Mouse (Mus musculus) intestine, embryonic 16.5 days (tissue): ENCODE results near the gene Fbxl8. TPM values are rescaled to one million over a fixed set of nuclear protein-coding genes. Genes with fewer than 3 reads are reported as not detected.

Source experiments
- ATAC-seq: fragments of 200-750 bp; cut with Nextera tagmentation; 2 replicates; pipeline ENCODE4 v1.8.0; 2017; ENCODE audit warnings: moderate TSS enrichment, moderate library complexity
- H3K27ac ChIP-seq: fragments of 300-500 bp; sonication (generic); 2 replicates; pipeline ENCODE4 v1.5.1; 2014; ENCODE audit warnings: mild to moderate bottlenecking, low read length
- H3K27me3 ChIP-seq: fragments of 300-500 bp; sonication (generic); replicated peaks from 2 replicates; pipeline ENCODE4 v1.6.1; 2014; ENCODE audit warnings: low read length, control low read depth, mixed read lengths; ENCODE audit not compliant: control insufficient read depth, insufficient read depth
- H3K36me3 ChIP-seq: fragments of 300-500 bp; sonication (generic); 2 replicates; pipeline ENCODE4 v1.6.1; 2014; ENCODE audit warnings: low read length, control low read depth; ENCODE audit not compliant: control insufficient read depth, insufficient read depth
- H3K4me1 ChIP-seq: fragments of 300-500 bp; sonication (generic); 2 replicates; pipeline ENCODE4 v1.6.1; 2014; ENCODE audit warnings: low read length, control low read depth, mixed read lengths; ENCODE audit not compliant: control insufficient read depth, insufficient read depth
- H3K4me2 ChIP-seq: fragments of 300-500 bp; sonication (generic); 2 replicates; pipeline ENCODE4 v1.6.1; 2014; ENCODE audit warnings: low read depth, low read length, control low read depth
- H3K4me3 ChIP-seq: fragments of 300-500 bp; sonication (generic); 2 replicates; pipeline ENCODE4 v1.5.1; 2014; ENCODE audit warnings: mild to moderate bottlenecking, low read length
- H3K9ac ChIP-seq: fragments of 300-500 bp; sonication (generic); 2 replicates; pipeline ENCODE4 v1.6.1; 2014; ENCODE audit warnings: low read depth, low read length
- H3K9me3 ChIP-seq: fragments of 300-500 bp; sonication (generic); 2 replicates; pipeline ENCODE4 v1.6.1; 2016; ENCODE audit warnings: low read length, control low read depth; ENCODE audit not compliant: control insufficient read depth
- WGBS: fragments of 180-500 bp; shearing (Covaris S2); extraction: QIAGEN DNeasy Blood & Tissue Kit; methylation state at CpG from one replicate; pipeline ENCODE4 v1.1.7; 2014; 5-methylcytosine and 5-hydroxymethylcytosine counted together
- microRNA counts: library from miRNA; unstranded; fragments of <30 nt; microRNA quantifications from one replicate; lab custom pipeline; 2016
- microRNA-seq: library from miRNA; unstranded; fragments of <30 nt; microRNA quantifications from one replicate; pipeline ENCODE4, GENCODE M21; 2016
- polyA plus RNA-seq: library from polyadenylated mRNA; unstranded; fragments of >200 nt; fragmentation: Nextera tagmentation; extraction: Ambion mirVana; gene quantifications from 2 replicates; pipeline ENCODE4 v1.2.1, GENCODE M21; 2015

Gene Fbxl8
- polyA plus RNA-seq, 1 experiment from 2014 or later = 6.0 TPM

DNA sequence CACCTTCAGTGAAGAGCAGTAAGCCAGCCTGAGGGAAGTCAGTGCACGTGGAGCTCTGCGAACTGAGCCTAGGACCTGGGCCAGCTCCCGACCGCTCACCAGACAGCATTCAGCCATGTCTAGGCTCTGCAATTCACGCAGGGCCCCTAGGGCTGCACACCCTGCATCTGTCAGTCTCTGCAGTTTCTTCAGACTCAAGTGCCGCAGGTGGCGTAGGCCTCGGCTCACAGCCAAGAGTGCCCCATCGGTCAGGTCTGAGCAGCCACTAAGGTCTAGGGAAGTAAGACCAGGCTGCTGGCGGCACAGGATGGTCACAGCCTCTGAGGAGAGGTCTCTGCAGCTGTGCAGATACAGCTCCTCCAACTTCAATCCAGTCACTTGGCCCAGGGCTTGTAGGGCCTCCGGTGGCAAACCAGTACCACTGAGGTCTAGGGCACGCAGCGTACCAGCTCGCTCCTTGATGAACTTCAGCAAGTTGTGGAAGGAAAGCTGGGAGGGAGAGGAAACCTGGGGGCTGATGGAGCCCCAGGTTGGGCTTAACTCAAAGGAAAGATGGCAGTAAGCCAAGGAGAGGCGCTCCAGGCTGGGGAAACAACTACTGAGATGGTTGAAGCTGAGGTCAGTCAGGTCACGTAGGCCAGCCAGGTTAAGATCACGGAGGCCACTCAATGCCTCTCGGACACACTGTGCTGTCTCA lies 50.8 kb downstream of the Fbxl8 start:
- 89% methylated on average over 18 of the region's 18 CpGs for WGBS
- Histone ChIP-seq H3K9me3 (no peaks in the 10 kb centered on the region), H3K27me3 (no peaks in the 10 kb centered on the region), H3K4me2 (no peak overlapping the region), H3K27ac (no peak overlapping the region), H3K9ac (no peak overlapping the region), H3K36me3 (no peaks in the 10 kb centered on the region), H3K4me3 (no peak overlapping the region), H3K4me1 (no peaks in the 10 kb centered on the region)
- ATAC-seq = no peak

DNA sequence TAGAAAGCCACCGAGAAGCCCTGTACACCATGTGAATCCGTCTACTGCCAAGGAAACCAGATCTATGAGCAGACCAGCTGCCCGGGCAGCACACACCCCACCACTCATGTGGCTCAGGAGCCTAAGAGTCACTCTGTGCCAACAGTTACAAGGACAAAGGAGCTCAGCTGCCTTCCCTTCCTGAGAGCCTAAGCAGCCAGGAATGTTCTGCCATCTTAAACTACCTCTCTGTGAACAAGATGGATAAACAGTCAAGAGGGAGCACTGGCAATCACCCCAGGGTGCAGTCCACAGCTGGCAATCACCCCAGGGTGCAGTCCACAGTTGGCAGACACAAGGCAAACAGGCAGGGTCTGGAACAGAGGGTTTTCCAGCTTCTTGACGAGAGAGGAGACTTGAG lies 53.5 kb downstream of the Fbxl8 start:
- Histone ChIP-seq H3K27me3 (no peaks in the 10 kb centered on the region), H3K36me3 (no peaks in the 10 kb centered on the region)
- WGBS = 87% methylated on average over 4 of the region's 4 CpGs

DNA sequence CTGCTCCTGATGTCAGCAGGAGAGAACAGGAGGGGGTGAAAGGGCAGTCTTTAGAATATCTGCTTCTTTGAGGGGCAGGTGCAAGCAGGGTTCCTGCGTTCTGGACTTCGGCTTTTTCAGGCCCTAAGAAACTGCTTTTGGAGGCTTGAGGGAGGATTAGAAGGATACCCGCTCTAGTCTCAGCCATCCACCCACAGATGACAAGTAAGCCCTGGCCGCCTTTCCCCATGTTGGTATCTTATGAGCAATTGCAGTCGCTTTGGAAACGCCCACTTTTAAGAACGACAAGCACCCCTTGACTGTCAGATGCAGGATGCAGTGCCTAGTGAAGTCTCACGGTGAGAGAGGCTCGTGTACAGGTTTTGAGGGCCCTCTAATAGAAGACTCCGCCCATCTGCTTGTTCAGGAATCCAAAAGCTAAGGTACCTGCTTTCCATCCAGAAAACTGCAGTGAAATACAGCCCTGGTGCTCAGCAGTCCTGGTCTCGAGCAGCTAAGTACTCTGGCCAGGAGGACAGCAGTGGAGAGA lies 54.3 kb downstream of the Fbxl8 start:
- H3K9me3 ChIP-seq = no peaks in the 10 kb centered on the region
- H3K4me3 ChIP-seq = no peak overlapping the region
- H3K36me3 ChIP-seq = no peaks in the 10 kb centered on the region
- WGBS = 80% methylated on average over 11 of the region's 11 CpGs
- H3K4me2 ChIP-seq = no peak overlapping the region
- no peak overlapping the region for H3K9ac ChIP-seq
- ATAC-seq = no peak
- H3K27me3 ChIP-seq = no peaks in the 10 kb centered on the region
- H3K4me1 ChIP-seq = no peaks in the 10 kb centered on the region
- no peak overlapping the region for H3K27ac ChIP-seq

More for the DNA sequence above, 53.5 kb downstream of the Fbxl8 start:
- no peaks in the 10 kb centered on the region for H3K9me3 ChIP-seq
- H3K4me3 ChIP-seq = no peak overlapping the region
- no peak for ATAC-seq
- no peaks in the 10 kb centered on the region for H3K4me1 ChIP-seq
- H3K9ac ChIP-seq = no peak overlapping the region
- no peak overlapping the region for H3K27ac ChIP-seq
- no peak overlapping the region for H3K4me2 ChIP-seq

MicroRNAs encoded within 50 kb of the gene (microRNA counts, 519-probe panel; counts per million panel counts)
- 2,231 counts per million, percentile 52 among the panel's probes with 10 or more counts for microRNA mmu-miR-328 (lab: Ali Mortazavi, UCI)

Small RNAs within 50 kb of the gene (microRNA-seq; reads per million reads assigned to microRNA genes)
- gene Gm27320 (not detected), gene Mir328 (175 reads per million, percentile 55 among the genes with 10 or more reads in this experiment)

Other genes with a start within 250 kb of the Fbxl8 start
- not detected in 2 replicates for gene Ces3a, start 216.0 kb upstream of the Fbxl8 start, polyA plus RNA-seq
- gene Ces3b, start 180.9 kb upstream of the Fbxl8 start, polyA plus RNA-seq = not detected in 2 replicates
- not detected in 2 replicates for gene Ces4a, start 132.8 kb upstream of the Fbxl8 start, polyA plus RNA-seq
- 27.4 and 28.2 TPM in 2 replicates for gene Cbfb, start 94.0 kb upstream of the Fbxl8 start, polyA plus RNA-seq
- 20.6 and 21.7 TPM in 2 replicates for gene D230025D16Rik, start 39.5 kb upstream of the Fbxl8 start, polyA plus RNA-seq
- 16.2 and 17.5 TPM in 2 replicates for gene B3gnt9, start 9.5 kb upstream of the Fbxl8 start, polyA plus RNA-seq
- gene Tradd, start within 50 bp of the Fbxl8 start, polyA plus RNA-seq = 44.9 and 46.0 TPM in 2 replicates
- gene Hsf4, start 5.2 kb downstream of the Fbxl8 start, polyA plus RNA-seq = 0.17 and 0.18 TPM in 2 replicates
- gene Nol3, start 11.5 kb downstream of the Fbxl8 start, polyA plus RNA-seq = 1.3 and 1.4 TPM in 2 replicates
- gene 4931428F04Rik, start 25.2 kb downstream of the Fbxl8 start, polyA plus RNA-seq = 6.7 and 7.2 TPM in 2 replicates
- gene Exoc3l, start 31.5 kb downstream of the Fbxl8 start, polyA plus RNA-seq = 6.6 and 7.4 TPM in 2 replicates
- 86.7 and 89.2 TPM in 2 replicates for gene E2f4, start 33.0 kb downstream of the Fbxl8 start, polyA plus RNA-seq
- 28.0 and 30.3 TPM in 2 replicates for gene Elmo3, start 41.0 kb downstream of the Fbxl8 start, polyA plus RNA-seq
- 1.5 and 1.8 TPM in 2 replicates for gene Lrrc29, start 61.6 kb downstream of the Fbxl8 start, polyA plus RNA-seq
- gene Tmem208, start 61.7 kb downstream of the Fbxl8 start, polyA plus RNA-seq = 141 and 142 TPM in 2 replicates
- 1.4 and 1.8 TPM in 2 replicates for gene Fhod1, start 83.3 kb downstream of the Fbxl8 start, polyA plus RNA-seq
- 0.93 and 1.1 TPM in 2 replicates for gene Slc9a5, start 84.2 kb downstream of the Fbxl8 start, polyA plus RNA-seq
- 0.06 and 0.15 TPM in 2 replicates for gene Plekhg4, start 108.6 kb downstream of the Fbxl8 start, polyA plus RNA-seq
- gene Kctd19, start 148.9 kb downstream of the Fbxl8 start, polyA plus RNA-seq = 0.04 TPM in 1 of 2 replicates, not detected in the other
- 0.07 TPM in 1 of 2 replicates, not detected in the other for gene Lrrc36, start 148.9 kb downstream of the Fbxl8 start, polyA plus RNA-seq
- gene Tppp3, start 206.9 kb downstream of the Fbxl8 start, polyA plus RNA-seq = 41.9 and 42.3 TPM in 2 replicates
- 17.5 and 18.5 TPM in 2 replicates for gene Zdhhc1, start 232.3 kb downstream of the Fbxl8 start, polyA plus RNA-seq